Mouse (Mus musculus) heart, adult 18-20 months (tissue): ENCODE data around the gene Fam240a. TPM values are rescaled to one million over a fixed set of nuclear protein-coding genes. Genes with fewer than 3 reads are reported as not detected.
A peak's percentile ranks its signal among the peaks of the same experiment; 100 is the strongest.

Experiments
- DNase-seq, 2 experiments: peaks; one replicate each; pipeline ENCODE4 v3.0.0; 2021 to 2022; ENCODE audit warnings: mixed read lengths in 1 of 2
- total RNA-seq, 2 experiments: library from RNA; stranded (reverse); gene quantifications; 2 replicates each; pipeline ENCODE4 v1.2.3; 2021

Fam240a gene
- total RNA-seq, 2 experiments from 2014 or later, result not detected

DNA sequence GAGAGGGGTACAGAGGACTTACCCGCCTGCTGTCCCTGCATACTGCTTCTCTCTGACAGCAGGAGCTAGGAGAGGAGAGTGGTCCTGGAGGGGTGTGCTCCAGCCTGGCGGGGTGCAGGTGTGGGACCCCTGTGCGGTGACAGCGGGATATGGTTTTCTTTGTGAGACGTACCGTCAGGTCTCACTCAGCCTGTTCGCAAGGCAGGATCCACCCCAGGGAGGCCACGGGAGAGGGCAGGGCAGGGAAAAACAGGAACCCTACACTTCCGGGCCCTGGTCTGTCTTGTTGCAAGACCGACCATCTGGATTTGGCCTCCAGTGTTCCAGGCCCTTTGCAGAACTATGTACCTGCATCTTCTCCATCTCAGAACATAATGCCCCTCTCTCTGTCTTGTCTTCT, 23.2 kb downstream of the Fam240a start:
- DNase-seq, result no peak

DNA sequence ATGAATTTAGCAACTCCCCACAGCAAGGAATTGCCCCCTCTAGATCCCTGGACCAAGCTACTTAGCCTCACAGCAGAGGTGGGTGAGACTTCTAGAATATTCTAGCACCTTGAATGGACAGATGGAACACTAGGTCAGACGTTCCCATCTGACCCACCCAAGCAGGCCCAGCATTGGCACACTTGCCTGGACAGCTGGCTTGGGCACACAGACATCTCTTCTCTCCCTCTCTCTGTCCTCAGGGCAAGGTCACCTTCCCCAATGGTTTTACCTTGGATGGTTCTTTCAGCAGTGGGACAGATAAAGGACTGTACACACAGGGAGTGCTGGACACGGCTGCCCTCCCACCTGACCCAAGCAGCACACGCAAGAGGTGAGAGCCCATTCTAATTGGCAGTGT, 24.1 kb downstream of the Fam240a start:
- no peak for DNase-seq

DNA sequence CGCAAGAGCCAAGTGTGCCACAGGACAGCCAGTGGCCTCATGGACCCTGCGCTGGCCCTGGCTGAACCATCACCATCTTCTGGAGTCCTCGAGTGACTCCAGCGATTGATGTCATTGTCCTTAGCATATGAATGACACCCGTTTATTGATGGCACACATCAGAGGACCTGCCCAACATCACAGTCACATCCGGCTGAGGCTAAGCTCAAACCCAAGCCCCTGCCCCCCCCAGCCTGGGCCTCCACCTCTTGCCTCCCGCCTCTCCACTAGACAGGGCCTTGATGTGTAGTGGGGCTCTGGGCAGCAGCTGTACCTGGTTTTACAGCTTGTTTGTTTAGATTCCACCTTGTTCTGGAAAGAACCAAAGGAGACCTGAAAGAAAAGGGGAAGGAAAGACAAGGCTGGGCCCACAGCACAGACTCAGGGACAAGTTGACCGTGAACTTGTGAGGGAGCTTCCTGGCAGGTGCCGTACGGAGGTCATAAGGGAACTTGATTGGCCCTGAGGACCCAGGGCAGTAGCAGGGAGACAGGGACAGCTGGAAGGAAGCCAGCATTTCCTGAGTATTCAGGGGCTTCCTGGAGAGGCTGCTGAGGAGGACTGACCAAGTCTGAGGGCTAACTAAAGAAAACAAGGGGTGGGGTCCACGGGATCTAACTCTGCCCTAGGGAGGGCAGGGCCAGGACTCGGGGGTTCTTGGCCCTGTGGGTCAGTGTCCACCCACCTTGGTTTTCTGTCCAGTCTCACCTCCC, 25.4 kb downstream of the Fam240a start:
- peak in 1 of 2 experiments; percentile 62 for DNase-seq

- DNase-seq, result no peak
These were observed 26.5 kb downstream of the Fam240a start for GRCm38 (mm10) chr9:110890026-110890783.

DNA sequence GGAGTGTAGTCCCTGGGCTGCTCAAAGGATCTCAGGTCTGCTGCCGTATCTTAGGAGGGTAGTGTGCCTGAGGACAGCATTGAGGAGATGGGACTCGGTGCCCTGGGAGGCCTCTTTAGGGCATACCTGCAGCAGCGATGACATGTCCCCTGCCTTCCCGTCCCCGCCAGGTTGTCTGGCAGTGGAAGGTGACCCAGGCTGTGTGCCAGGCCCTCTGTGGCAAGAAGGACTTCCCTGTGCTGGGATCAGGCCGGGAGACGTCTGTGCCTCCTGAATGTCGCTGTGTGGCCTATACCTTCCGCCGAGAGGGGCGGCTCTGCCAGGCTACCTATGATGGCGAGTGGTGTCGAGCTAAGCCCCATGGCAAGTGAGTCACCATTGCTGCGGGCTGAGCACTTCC, 27.7 kb downstream of the Fam240a start:
- DNase-seq, result no peak

DNA sequence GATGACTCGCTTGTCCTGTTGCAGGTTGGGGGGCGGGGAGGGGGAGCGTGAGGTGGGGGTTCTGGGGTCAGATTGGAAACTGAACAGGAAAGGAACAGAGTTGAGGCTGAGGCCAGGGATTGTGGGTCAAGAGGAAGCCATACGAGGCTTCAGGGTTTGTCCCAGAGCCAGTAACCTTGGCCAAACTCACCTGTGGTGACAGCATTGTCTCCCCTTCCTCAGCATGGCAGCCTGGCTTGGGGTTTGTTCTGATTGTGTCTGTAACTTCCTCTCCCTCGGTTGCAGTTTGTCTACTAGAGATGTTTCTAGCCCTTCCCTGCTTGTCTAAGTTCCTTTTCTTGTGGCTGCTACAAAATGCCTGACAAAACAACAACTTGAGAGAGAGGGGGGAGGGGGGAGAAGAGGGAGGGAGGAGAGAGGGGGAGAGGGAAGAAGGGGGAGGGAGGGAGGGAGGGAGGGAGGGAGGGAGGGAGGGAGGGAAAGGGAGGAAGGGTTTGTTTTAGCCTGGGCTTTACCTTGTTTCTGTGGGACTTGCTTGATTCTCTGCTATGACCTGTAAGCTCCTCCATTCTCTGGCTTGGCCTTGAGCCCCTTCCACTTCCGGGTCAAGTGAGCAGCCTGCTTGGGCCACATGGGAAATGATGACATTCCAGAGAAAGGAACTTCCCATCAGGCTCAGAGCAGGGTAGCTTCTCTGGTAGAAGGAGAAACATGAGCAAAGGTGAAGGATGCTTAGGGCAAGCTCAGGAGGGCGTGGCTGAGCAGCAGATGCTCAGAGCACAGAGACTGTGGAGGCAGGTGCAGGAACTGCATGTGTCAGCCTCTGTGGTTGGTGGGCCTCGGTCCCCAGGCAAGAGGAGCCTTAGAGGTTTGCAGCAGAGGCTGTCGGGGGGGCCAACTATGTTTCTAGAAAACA, 29.0 kb downstream of the Fam240a start:
- DNase-seq, result no peak

GRCm38 (mm10) chr9:110881953-110882352, 34.7 kb downstream of the Fam240a start:
- peak; percentile 52 to 85 for DNase-seq

DNA sequence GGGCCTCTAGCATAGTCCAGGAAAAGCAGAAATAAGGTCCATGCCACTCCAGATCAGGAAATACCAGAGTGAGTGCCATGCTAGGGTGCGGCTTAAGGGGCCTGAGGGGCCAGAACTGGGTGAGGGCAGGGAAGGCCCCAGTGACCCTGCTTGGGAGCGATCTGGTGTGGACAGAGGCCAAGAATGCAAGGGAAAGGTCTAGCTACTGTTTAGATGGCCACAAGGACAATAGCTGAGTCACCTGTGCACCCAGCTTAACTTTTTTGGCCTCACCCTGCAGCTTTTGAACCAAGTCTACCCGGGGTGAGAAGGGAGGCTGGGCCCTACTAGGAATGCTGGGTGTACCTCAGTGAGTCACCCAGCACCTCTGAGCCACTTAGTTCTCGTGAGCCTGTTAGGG, 35.9 kb downstream of the Fam240a start:
- no peak for DNase-seq

DNA sequence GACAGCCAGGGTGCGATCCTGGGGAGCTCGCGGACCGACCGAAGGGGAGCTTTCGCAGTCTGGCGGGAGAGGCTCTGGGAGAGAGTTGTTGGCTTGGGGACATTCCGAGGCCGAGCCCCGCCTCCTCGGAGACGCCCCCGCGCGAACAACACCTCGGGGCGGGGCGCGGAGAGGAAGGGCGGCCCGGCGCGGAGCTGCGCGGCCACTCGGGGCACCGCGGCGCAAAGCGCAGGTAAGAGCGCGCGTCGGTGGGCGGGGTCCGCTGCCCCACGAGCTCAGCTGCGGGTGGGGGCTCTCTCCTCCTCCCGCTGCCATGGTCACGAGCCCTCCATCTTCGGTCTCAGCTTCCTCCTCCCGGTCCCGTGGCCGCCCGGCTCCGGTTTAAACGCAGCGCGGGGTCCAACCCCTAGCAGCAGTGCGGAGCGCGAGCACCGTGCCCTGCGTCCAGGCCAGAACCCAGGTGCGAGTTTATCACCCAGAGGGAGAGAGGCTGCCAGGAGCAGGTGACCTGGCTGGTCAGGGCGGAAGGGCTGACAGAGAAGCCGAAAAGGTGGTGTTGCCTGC, 36.6 kb downstream of the Fam240a start, which contains the start of gene Tmie:
Tmie (minus strand) TSS at position 116 of the 564 bp plus-strand sequence.
- DNase-seq, result peak; percentile 87 to 92

DNA sequence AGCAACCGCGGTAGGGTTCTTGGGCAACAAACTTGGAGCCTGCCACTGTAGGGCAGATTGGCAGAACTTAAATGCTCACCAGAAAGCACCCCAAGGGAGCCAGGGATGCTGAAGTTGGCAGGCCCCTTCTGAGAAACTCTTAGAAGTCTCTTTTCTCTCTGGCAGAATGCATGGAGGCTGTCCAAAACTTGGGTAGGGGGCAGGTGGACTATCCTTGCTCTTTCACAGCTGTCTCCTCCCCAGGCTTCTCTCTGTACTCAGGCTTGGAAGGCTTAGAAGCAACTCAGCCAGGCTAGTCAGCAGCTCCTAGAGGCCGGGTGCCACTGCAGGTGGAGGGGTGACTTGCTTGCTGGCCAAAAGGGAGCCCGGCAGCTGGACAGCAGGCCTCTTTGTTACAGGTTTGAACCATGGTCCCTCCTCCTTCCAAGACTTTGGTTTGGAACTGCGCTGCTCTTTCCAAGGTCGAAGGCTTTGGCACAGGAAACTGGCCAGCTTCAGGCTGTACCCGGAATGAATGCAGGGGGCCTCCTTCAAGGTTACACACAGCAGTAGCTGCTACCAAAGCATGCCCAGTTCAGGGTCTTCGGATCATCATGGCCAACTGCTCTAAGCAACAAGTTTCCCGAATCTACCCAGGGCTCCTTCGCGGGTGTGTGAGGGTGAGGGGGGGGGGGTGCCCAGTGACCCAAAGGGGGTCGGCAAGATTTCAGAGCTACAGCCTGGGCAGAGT, 37.3 kb downstream of the Fam240a start, which contains the start of gene Als2cl:
Als2cl (plus strand) TSS at position 680 of the 730 bp plus-strand sequence.
- DNase-seq, result peak; percentile 55 to 66

DNA sequence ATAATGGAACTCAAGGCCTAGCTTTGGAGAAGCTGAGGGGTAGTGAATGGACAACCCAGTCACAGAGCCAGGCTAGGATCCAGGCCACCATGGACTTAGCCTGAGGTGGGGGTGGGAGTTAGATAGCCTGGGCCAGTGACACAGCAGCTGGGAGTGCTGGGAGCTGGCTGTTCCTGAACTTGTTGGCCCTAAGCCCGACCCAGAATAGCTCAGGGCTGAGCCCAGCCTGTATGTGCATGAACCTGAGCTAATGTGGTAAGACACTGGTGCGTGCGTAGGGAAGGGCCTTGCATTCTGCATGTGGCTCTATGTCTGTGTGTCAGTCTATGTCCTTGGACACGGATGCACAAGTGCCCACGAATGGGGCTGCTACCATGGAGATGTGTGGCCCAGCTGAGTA, 38.8 kb downstream of the Fam240a start:
- DNase-seq, result peak; percentile 87 to 93

DNA sequence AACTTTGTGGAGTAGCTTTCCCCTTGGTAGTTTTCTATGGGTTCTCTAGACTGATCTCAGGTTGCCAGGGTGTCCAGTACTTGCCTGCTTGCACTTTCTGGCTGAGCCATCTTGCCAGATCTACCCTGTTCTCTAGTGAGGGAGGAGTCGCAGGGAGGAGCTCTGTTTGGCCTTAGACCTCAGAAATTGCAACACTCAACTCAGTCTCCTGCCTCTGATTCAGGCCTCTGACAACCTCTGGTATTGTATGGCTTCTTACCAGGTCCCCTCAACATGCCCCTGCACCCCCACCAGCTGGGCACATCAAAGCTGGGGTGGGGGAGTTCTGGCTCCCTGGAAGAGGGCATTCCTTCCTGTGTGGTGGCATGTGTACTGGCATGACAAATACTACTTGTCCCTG, 39.3 kb downstream of the Fam240a start:
- peak in 1 of 2 experiments; percentile 45 for DNase-seq

DNA sequence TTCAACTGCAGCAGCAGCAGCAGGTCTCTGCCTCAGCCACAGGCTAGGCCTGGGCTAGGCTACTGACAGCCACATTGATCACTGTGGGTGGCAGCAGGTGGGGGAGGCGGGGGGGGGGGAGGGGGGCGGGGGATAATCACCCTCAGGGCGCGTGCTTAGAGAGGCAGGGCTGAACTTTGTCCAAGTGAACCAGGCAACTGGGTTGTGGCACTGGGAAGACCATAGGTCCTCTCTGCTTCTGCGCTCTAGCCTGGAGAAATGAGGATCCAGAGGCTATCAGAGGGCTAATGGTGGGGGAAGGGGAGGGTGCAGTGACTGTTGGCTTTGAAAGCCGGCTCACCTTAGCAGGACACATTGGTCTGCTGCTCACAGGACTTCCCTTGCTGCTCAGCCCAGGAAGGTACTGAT, 41.4 kb downstream of the Fam240a start:
- DNase-seq, result no peak

DNA sequence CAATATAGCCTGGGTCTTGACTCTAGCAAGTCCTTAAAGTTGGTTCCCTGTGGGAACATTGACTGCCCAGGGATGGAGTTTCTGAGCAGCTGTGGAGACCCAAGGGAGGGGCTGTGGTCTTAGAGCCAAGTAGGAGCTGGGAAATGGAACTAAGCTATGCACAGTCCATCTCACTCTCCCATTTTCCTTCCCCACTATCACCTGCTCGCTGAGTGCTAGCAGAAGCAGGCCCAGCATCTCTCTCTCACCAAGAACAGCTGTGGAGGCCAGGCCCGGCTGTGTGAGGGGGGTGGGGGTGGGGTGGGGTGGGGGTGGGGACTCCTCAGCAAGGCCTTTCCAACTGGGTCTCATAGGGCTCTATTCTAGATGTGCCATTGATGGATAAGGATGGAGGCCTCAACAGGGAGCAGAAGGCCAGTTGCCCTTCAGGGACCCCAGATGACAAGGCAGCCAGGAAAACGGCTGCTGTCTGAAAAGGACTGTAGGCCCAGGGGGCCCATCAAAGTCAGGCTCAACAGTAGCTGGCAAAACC, 41.9 kb downstream of the Fam240a start:
- DNase-seq, result no peak

- no peak for DNase-seq
These were observed 42.7 kb downstream of the Fam240a start for GRCm38 (mm10) chr9:110873681-110874659.

- DNase-seq, result peak; percentile 47 to 75
These were observed 45.6 kb downstream of the Fam240a start for GRCm38 (mm10) chr9:110871030-110871429.
